ENCODE assay signal across 10 mouse cellular contexts in genomic region chr3:22089825-22090224, GRCm38 (mm10). TPM values are rescaled to one million over a fixed set of nuclear protein-coding genes. Genes with fewer than 3 reads are reported as not detected.
DNase-seq lines count a peak whose midpoint lies in the region; ATAC-seq and TF ChIP-seq lines count a peak whose summit lies in the region.
"Had no signal": no experiment of that assay in that cellular context is flagged by ENCODE, and none has a peak within 500 bp of the region (broad histone marks: within the 10 kb centered on the region; RNA-seq: fewer than 3 reads in every experiment).

No protein-coding gene starts in this region.

- peaks cover 96% of the 10 kb centered on the region for H3K79me2 ChIP-seq in myocyte (ENCODE audit: control insufficient read depth, insufficient read depth)

- peak; percentile 57 for ATAC-seq in activated CD4-positive, CD25-positive, alpha-beta regulatory T cell, adult 4 months

- H3K36me3 ChIP-seq in myocyte (ENCODE audit: control insufficient read depth, insufficient read depth) = no peaks in the 10 kb centered on the region

- no peak for DNase-seq in gastrocnemius, adult 2 months
- no peak for DNase-seq in gastrocnemius, adult 18-20 months (ENCODE audit: low spot score)
- no peak for DNase-seq in layer of hippocampus, adult 2 months (ENCODE audit: low spot score in 2 of 2)
- no peak for DNase-seq in layer of hippocampus, postnatal 25 days (ENCODE audit: extremely low spot score in 1 of 2, low spot score in 1 of 2)
- DNase-seq in left cerebral cortex, postnatal 36 days (ENCODE audit: low spot score in 2 of 2) = no peak
- DNase-seq in right cerebral cortex, postnatal 14 days = no peak

- H3K4me3 ChIP-seq in gastrocnemius, adult 2 months = no peak overlapping the region
- H3K4me3 ChIP-seq in layer of hippocampus, adult 2 months = no peak overlapping the region
- H3K4me3 ChIP-seq in myocyte = no peak overlapping the region
- H3K4me3 ChIP-seq: forebrain, embryonic 12.5 days had no signal

- peak overlapping the region; percentile 75 for H3K27ac ChIP-seq in gastrocnemius, adult 2 months
- peak overlapping the region; percentile 37 for H3K27ac ChIP-seq in layer of hippocampus, adult 2 months
- H3K27ac ChIP-seq: forebrain, embryonic 12.5 days; hindbrain, embryonic 14.5 days had no signal

- no peak for TF ChIP-seq POLR2A in myocyte (IDR thresholded peaks at IDR 0.05; ENCODE audit: insufficient read length, low read depth)

- H3ac ChIP-seq in myocyte (ENCODE audit: control insufficient read depth, insufficient read length) = no peak overlapping the region

- intact Hi-C loops in gastrocnemius, adult 2 months (cut with DNase I) = no loop called here
- intact Hi-C loops in left cerebral cortex, postnatal 36 days (cut with DNase I) = no loop called here

- TF ChIP-seq CTCF in gastrocnemius, adult 2 months (IDR thresholded peaks at IDR 0.05) = no peak
- TF ChIP-seq CTCF in layer of hippocampus, adult 2 months (conservative IDR thresholded peaks at IDR 0.05) = no peak

- H3K27me3 ChIP-seq in myocyte (ENCODE audit: control insufficient read depth, insufficient read depth, insufficient read length) = no peaks in the 10 kb centered on the region
- H3K27me3 ChIP-seq: forebrain, embryonic 12.5 days had no signal

- peak overlapping the region; percentile 43 for H3K4me2 ChIP-seq in myocyte (ENCODE audit: low read depth)
- H3K4me2 ChIP-seq: forebrain, embryonic 12.5 days; hindbrain, embryonic 14.5 days had no signal

TF ChIP-seq in myocyte, 11 proteins besides CTCF, POLR2A, EP300 and RAD21:
- TF ChIP-seq MYOG (IDR thresholded peaks at IDR 0.05; ENCODE audit: control insufficient read depth in 1 of 3, insufficient read depth in 1 of 3, insufficient read length in 2 of 3, low read depth in 2 of 3) = no peak
- no peak for TF ChIP-seq CEBPB (IDR thresholded peaks at IDR 0.05; ENCODE audit: insufficient read depth, poor library complexity, severe bottlenecking)
- TF ChIP-seq MYOD1 (IDR thresholded peaks at IDR 0.05; ENCODE audit: control insufficient read depth in 1 of 3, insufficient read length in 2 of 3, low read depth in 2 of 3) = no peak
- TF ChIP-seq POLR2AphosphoS2 (IDR thresholded peaks at IDR 0.05; ENCODE audit: insufficient read length, low read depth) = no peak
- no peak for TF ChIP-seq E2F4 (IDR thresholded peaks at IDR 0.05; ENCODE audit: insufficient read depth)
- TF ChIP-seq TCF12 (IDR thresholded peaks at IDR 0.05; ENCODE audit: insufficient read depth, poor library complexity, severe bottlenecking) = no peak
- TF ChIP-seq MAX (IDR thresholded peaks at IDR 0.05; ENCODE audit: low read depth) = no peak
- no peak for TF ChIP-seq USF1 (IDR thresholded peaks at IDR 0.05; ENCODE audit: low read depth)
- no peak for TF ChIP-seq SRF (IDR thresholded peaks at IDR 0.05; ENCODE audit: control insufficient read depth, insufficient read length, low read depth)

RNA-seq across cellular contexts. Expression of gene Tbl1xr1, which starts 13.4 kb away (rescaled TPM):
- total RNA-seq in gastrocnemius, adult 2 months (2021) = 10 to 100 TPM; 53.6 to 66.5 TPM
- 10 to 100 TPM; 52.9 to 55.5 TPM for total RNA-seq in gastrocnemius, adult 18-20 months (2021)
- total RNA-seq in layer of hippocampus, adult 2 months (2021) = 100 to 1,000 TPM; 154 to 161 TPM
- total RNA-seq in layer of hippocampus, postnatal 25 days (2021) = 100 to 1,000 TPM; 135 to 151 TPM
- 10 to 100 TPM; 21.4 to 26.6 TPM for polyA plus RNA-seq in activated CD4-positive, CD25-positive, alpha-beta regulatory T cell, adult 4 months (2017; shearing (Covaris generic))
- 14.7 TPM for polyA plus RNA-seq in myocyte (2012; fragmentation: generic; extraction: Trizol)
- total RNA-seq in left cerebral cortex, postnatal 36 days (2021) = 100 to 1,000 TPM; 133 to 136 TPM
